Mouse (Mus musculus) adrenal gland, postnatal 4 days (tissue): ENCODE measurements at regions not wholly inside any gene's neighbourhood (a gene's known extent, or its start where the extent isn't known, plus 50 kb on each side); places are given as distances from the start of the nearest gene placed in this dataset.
A peak's percentile ranks its signal among the peaks of the same experiment; 100 is the strongest.

ENCODE experiments used
- DNase-seq, 2 experiments: peaks; one replicate each; pipeline ENCODE4 v3.0.0; 2021 to 2022; ENCODE audit warnings: low spot score in 2 of 2, mixed read lengths in 2 of 2

DNA sequence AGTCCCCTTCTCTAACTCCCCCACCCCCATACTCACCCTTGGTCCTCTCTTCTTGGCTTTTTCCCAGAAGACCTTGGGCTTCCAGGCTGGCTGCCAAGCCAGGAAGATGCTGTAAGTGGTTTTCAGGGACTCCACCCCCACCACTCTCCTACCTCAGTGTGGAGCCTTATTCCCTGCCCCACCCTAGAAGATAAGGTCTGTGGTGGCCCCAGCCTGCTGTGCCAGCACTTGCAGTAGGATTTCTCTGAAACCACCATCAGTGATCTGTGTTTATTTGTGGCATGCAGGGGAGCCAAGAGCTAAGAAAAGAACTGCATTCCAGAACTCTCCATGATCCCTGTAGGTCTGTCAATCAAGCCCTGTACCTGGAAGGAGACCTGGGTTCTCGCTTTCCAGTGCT, 346.4 kb upstream of the Tnp1 start:
- peak; percentile 20 to 32 for DNase-seq

GRCm38 (mm10) chr1:73361300-73361699, 345.6 kb upstream of the Tnp1 start:
- DNase-seq, result no peak

DNA sequence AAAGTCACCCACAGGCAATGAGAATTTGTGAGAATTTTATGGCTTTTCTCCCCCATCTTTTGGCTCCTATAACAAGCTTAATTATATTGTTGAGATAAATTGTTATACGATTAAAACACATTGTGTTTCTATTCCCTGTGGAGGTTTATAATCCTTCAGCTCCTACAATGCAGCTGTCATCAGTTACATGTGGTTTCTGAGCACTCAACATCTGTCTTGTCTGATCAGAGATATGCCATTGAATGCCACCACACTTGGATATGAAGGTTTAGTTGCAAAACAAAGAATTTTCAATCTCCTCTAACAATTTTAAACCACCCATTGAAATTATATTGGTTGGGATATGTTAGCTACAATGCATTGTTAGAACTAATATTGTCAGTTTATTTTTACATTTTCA, 338.7 kb upstream of the Tnp1 start:
- no peak for DNase-seq

DNA sequence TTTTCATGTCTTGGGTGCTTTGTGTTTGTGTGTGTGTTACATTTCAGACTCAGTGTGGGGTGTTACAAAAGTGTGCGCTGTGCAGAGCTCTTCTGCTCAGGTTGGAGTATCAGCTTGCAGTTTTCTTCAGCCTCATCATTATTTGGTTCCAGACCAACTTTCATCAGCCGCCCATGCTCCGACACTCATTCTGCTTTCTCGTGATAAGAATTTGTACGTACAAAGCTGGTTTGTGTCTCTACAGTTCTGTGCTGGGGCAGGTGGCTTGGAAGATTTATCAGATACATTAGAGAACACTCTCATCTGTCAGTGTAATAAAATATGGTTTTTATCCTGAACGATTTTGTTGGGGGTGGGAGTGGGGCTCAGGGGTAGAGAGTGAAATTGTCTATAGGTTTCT, 332.8 kb upstream of the Tnp1 start:
- no peak for DNase-seq

DNA sequence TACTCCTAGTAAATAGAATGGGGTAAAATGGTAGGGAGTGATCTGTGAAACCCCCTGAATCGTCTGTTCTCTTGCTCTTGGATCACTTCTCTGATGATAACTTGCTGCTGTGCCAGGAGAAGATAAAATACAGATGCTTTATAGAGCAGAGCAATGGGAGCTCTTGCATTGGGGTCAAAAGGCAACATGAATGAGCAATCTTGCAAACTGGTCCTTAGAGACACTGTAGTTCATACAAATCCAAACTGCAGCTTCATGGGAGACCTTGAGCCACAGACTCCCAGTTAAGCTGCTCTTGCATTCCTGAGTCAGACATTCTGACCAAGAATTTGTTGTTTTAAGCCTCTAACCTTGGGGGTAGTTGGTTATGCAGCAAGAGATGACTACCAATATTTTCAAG, 328.9 kb upstream of the Tnp1 start:
- DNase-seq, result no peak

DNA sequence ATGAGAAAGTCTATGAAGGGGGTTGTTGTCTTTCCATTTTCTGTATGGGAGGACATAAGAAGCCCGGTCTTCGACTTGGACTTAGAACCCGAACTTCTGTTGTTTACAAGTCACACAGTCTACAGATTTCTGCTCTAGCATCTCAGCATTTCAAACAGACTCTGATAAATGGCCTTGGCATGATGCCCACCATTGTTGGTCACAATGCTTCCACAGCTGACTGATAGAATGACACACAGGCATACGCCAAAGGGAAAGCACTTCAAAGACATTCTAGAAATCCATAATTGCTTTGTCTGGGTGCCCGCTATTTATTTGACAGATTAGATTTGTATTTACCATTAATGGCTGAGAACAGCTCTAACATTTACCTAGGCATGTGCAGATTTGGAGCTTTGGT, 326.2 kb upstream of the Tnp1 start:
- no peak for DNase-seq

DNA sequence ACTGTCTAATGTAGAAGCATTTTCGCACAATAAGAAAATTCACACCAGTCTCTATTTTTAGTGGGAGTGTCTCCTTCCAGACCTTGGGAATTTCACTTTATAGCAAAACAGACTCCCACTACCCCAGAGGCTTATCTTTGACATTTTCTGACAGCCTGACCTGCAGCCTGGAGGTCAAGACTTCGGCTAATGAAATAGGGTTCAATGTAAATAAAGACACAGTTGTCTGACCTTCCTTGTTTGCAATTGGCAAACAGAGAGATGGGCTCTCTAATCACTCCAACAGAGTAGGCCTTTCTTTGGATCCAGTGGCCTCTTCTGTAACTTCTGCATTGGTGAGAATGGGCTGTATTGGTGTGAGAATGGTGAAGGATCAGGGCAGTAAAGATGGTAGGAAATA, 321.7 kb upstream of the Tnp1 start:
- DNase-seq, result no peak

GRCm38 (mm10) chr1:73309556-73309955, 293.8 kb upstream of the Tnp1 start:
- no peak for DNase-seq

GRCm38 (mm10) chr1:73308420-73308819, 292.7 kb upstream of the Tnp1 start:
- DNase-seq, result no peak

DNA sequence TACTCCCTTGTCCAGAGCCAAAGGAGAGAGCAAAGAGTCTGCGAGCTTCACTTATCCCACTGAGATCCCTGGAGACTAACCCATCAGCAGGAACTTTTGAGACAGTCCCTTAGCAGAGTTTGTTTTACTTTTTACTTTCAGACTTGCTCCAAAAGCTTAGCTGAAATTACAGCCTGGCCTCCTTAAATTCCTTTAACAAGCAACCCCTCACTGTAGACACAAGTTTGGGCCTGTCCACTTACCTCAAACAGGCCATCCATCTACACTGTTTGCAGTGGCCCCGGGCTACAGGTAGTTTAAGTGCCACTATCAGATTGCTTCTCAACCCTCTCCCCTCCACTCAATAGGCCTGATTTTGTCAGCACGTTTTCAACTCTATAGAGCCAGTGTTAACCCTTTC, 291.5 kb upstream of the Tnp1 start:
- no peak for DNase-seq

DNA sequence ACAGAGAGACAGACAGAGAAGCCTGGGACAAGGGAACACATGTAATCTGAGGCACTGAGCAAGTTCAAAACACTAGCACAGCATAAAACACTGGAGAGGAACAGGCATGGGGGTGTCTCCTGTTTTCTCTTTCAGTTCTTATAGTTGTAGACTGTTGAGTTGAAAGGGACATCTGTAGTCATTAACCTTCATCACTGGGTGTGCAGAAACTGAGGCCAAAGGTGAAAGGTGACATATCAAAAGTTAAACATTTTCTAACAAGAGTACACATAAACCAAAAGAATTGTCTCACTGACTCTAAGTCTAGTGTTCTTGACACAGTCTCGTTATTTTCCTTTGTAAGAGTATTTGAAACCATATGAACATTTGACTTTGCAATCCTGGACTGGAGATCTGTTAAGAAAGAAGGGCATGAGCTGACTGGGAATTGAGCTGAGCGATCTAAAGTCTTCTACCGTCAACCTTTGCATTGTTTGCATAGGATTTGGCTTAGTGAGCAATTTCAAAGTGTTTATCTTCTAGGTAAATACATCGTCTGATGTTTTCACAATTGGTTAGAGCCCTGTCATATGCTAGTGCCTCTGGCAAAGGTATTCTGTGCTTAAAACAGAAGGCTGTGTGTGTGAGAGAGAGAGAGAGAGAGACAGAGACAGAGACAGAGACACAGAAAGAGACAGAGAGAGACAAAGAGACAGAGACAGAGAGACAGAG, 284.4 kb upstream of the Tnp1 start:
- no peak for DNase-seq

- DNase-seq, result no peak
These were observed 269.6 kb upstream of the Tnp1 start for GRCm38 (mm10) chr1:73285342-73285741.

DNA sequence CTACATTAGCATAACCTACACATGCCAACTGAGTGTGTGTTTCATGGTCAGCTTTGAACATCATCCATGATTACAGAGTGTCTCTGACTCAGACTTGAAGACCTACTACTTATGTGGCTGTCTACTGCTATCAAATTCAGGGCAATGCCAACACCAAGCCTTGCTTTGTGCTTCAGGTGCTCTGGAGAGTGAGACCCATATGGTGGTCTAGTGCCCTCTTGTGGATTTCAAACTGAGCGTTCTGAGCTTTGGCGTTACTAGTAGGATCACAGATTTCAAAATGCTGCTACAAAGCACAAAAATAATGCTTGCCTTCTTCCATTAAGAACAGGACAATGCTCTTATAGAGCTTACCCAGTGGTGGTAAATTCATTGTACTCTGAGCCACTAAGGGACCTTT, 258.8 kb upstream of the Tnp1 start:
- no peak for DNase-seq

GRCm38 (mm10) chr1:73270787-73271391, 255.2 kb upstream of the Tnp1 start:
- DNase-seq, result no peak

GRCm38 (mm10) chr1:73269051-73269755, 253.5 kb upstream of the Tnp1 start:
- no peak for DNase-seq

DNA sequence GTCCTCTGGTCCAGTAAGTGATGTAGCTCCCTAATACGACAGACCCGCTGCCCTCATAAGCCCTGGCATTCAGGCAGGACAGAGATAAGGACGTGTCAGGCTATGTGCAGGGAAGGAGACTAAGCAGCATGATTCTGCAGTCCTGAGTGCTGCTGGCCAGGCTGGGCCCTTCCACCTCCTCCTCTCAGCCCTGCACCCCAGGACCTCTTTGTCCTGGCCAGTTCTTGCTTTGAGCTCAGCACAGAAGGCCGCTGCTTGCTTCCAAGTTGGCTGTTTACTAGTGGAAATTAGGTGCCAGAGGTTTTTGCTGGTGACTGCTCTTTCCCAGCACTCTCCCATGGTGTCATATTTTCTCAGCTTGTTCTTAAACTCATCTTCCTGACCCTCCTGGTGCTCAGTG, 249.3 kb upstream of the Tnp1 start:
- no peak for DNase-seq

- DNase-seq, result no peak
These were observed 248.5 kb upstream of the Tnp1 start for GRCm38 (mm10) chr1:73264245-73264644.

DNA sequence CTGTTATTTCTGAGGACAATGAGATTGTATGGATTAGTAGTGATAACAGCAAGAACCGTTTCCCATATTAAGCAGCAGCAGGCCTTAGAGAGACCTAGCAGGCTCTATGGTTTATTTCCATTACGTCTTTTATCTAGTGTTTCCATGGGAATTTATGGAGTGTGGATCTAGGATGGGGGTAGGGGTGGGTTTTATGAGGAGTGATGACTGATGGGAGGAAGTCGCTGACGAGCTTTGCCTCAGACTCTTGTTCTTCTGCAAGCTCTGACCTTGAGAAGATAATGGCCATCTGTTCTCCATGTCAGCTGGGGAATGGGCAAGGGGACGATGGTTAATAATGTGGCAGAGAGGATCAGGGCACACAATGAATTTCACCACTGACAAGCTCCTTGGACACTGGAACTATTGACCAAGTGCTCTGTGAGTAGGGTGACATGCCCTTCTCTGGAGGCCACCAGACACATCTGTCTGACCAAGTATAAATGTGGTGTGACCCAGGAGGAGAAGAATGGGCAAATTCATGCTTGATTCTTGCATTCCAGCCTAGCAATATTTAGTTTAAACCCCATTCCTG, 243.9 kb upstream of the Tnp1 start:
- DNase-seq, result no peak

- no peak for DNase-seq
These were observed 241.6 kb upstream of the Tnp1 start for GRCm38 (mm10) chr1:73257263-73257662.

GRCm38 (mm10) chr1:73251911-73252356, 236.2 kb upstream of the Tnp1 start:
- DNase-seq, result no peak

GRCm38 (mm10) chr1:73244016-73244415, 228.3 kb upstream of the Tnp1 start:
- DNase-seq, result no peak

DNA sequence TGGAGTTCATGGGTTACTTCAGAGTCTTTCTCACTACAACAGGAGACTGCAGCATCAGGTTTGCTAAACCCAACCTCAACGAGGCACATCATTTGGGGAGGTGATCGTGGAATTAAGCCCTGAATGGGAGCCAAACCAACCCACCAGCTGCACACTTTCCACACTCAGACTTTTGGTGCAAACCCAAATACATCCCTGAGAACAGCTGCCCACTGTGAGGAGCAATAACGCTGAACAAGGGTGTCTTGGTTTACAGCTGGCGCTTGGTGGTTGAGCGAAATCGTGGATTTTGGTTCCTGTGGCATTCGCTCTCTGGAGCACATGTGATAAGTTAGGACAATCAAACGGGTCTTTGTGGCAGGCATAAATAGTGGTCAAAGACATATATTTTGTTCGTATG, 226.6 kb upstream of the Tnp1 start:
- no peak for DNase-seq
